Mouse (Mus musculus) hindbrain, embryonic 14.5 days (tissue): ENCODE results near the gene Izumo4. TPM values are rescaled to one million over a fixed set of nuclear protein-coding genes. Genes with fewer than 3 reads are reported as not detected.

Source experiments
- ATAC-seq: fragments of 200-750 bp; cut with Nextera tagmentation; 2 replicates; pipeline ENCODE4 v1.8.0; 2017; ENCODE audit warnings: moderate number of reproducible peaks, mild to moderate bottlenecking, moderate TSS enrichment, moderate library complexity; ENCODE audit not compliant: low FRiP score
- DNase-seq: peaks from one replicate; pipeline ENCODE4 v3.0.0-alpha.2; 2015; ENCODE audit warnings: low spot score
- H3K27ac ChIP-seq: fragments of 300-500 bp; sonication (generic); 2 replicates; pipeline ENCODE4 v1.5.1; 2014; ENCODE audit warnings: mild to moderate bottlenecking, moderate library complexity
- H3K27me3 ChIP-seq: fragments of 300-500 bp; sonication (generic); 2 replicates; pipeline ENCODE4 v1.6.1; 2014; ENCODE audit warnings: mild to moderate bottlenecking, low read length, mixed read lengths; ENCODE audit not compliant: control insufficient read depth, insufficient read depth
- H3K36me3 ChIP-seq: fragments of 300-500 bp; sonication (generic); replicated peaks from 2 replicates; pipeline ENCODE4 v1.6.1; 2014; ENCODE audit not compliant: control insufficient read depth, insufficient read depth
- H3K4me1 ChIP-seq: fragments of 300-500 bp; sonication (generic); replicated peaks from 2 replicates; pipeline ENCODE4 v1.6.1; 2014; ENCODE audit warnings: antibody characterized with exemption, low read length, mixed read lengths; ENCODE audit not compliant: control insufficient read depth, insufficient read depth
- H3K4me2 ChIP-seq: fragments of 300-500 bp; sonication (generic); replicated peaks from 2 replicates; pipeline ENCODE4 v1.6.1; 2014; ENCODE audit warnings: mild to moderate bottlenecking, moderate library complexity
- H3K4me3 ChIP-seq: fragments of 300-500 bp; sonication (generic); replicated peaks from 2 replicates; pipeline ENCODE4 v1.5.1; 2014; ENCODE audit warnings: mild to moderate bottlenecking, low read length
- H3K9ac ChIP-seq: fragments of 300-500 bp; sonication (generic); 2 replicates; pipeline ENCODE4 v1.6.1; 2014
- H3K9me3 ChIP-seq: fragments of 300-500 bp; sonication (generic); 2 replicates; pipeline ENCODE4 v1.6.1; 2016; ENCODE audit warnings: low read length; ENCODE audit not compliant: control insufficient read depth
- WGBS: fragments of 180-500 bp; shearing (Covaris S2); extraction: QIAGEN DNeasy Blood & Tissue Kit; methylation state at CpG from one replicate; pipeline ENCODE4 v1.1.7; 2014; 5-methylcytosine and 5-hydroxymethylcytosine counted together
- polyA plus RNA-seq: library from polyadenylated mRNA; unstranded; fragments of >200 nt; fragmentation: Nextera tagmentation; extraction: Ambion mirVana; gene quantifications from 2 replicates; pipeline ENCODE4 v1.2.1, GENCODE M21; 2014

Gene Izumo4
- polyA plus RNA-seq, 1 experiment from 2014 or later = 20.4 TPM

GRCm38 (mm10) chr10:80695801-80696501 is 6.0 kb upstream of the Izumo4 start:
- no peak overlapping the region for H3K4me2 ChIP-seq
- H3K9ac ChIP-seq = no peak overlapping the region
- WGBS = 76% methylated on average over 10 of the region's 10 CpGs

GRCm38 (mm10) chr10:80696502-80697392 is 5.2 kb upstream of the Izumo4 start:
- no peak overlapping the region for H3K9ac ChIP-seq
- WGBS = 80% methylated on average over 11 of the region's 12 CpGs

More at GRCm38 (mm10) chr10:80695801-80696501, 6.0 kb upstream of the Izumo4 start:
- Histone ChIP-seq H3K27ac (no peak overlapping the region), H3K36me3 (peaks cover 30% of the 10 kb centered on the region), H3K9me3 (no peaks in the 10 kb centered on the region), H3K4me1 (peaks cover 16% of the 10 kb centered on the region), H3K27me3 (no peaks in the 10 kb centered on the region), H3K4me3 (no peak overlapping the region)
- DNase-seq (no peak), ATAC-seq (no peak)

GRCm38 (mm10) chr10:80697393-80697787 is 4.6 kb upstream of the Izumo4 start:
- ATAC-seq (no peak), DNase-seq (no peak)
- no peak overlapping the region for H3K4me2 ChIP-seq
- WGBS = 93% methylated on average over 8 of the region's 8 CpGs
- H3K36me3 ChIP-seq = peaks cover 24% of the 10 kb centered on the region; the same call in 1 of the 2 replicates
- peaks cover 19% of the 10 kb centered on the region for H3K4me1 ChIP-seq
- no peak overlapping the region for H3K9ac ChIP-seq
- H3K9me3 ChIP-seq = no peaks in the 10 kb centered on the region
- H3K4me3 ChIP-seq = no peak overlapping the region
- H3K27ac ChIP-seq = no peak overlapping the region
- H3K27me3 ChIP-seq = no peaks in the 10 kb centered on the region

More at GRCm38 (mm10) chr10:80696502-80697392, 5.2 kb upstream of the Izumo4 start:
- peaks cover 24% of the 10 kb centered on the region; the same call in 1 of the 2 replicates for H3K36me3 ChIP-seq
- H3K9me3 ChIP-seq = no peaks in the 10 kb centered on the region
- ATAC-seq = no peak
- H3K27ac ChIP-seq = no peak overlapping the region
- peaks cover 19% of the 10 kb centered on the region for H3K4me1 ChIP-seq
- no peak for DNase-seq
- H3K4me2 ChIP-seq = no peak overlapping the region
- no peaks in the 10 kb centered on the region for H3K27me3 ChIP-seq
- no peak overlapping the region for H3K4me3 ChIP-seq

DNA sequence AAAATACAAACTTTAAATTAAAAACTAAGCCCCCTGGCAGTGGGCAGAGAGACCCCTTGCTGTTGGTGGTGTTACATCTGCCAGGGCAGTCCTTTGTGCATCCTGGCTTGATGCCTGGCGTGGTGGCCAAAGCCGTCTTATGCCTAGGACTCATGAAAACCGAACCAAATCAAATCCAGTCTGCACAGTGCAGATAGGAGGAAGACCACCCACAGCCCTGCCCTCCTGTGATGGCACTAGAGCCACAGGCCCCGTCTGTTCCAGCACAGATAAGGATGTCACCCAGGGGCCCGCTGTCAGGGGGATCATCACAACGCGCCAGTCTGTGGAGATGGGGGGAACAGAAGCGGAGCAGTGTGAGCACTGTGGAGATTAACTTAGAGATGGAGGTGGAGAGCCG is 4.2 kb upstream of the Izumo4 start:
- Histone ChIP-seq H3K27ac (peak overlapping the region; percentile 5; the same call in 1 of the 2 replicates), H3K4me3 (no peak overlapping the region), H3K4me2 (no peak overlapping the region), H3K9me3 (no peaks in the 10 kb centered on the region), H3K9ac (0 out of 2 replicates have a peak overlapping the region, but pooled peaks have one; percentile 11), H3K27me3 (no peaks in the 10 kb centered on the region), H3K4me1 (peaks cover 20% of the 10 kb centered on the region), H3K36me3 (peaks cover 24% of the 10 kb centered on the region; the same call in 1 of the 2 replicates)
- 80% methylated on average over 9 of the region's 9 CpGs for WGBS
- ATAC-seq (no peak), DNase-seq (no peak)

DNA sequence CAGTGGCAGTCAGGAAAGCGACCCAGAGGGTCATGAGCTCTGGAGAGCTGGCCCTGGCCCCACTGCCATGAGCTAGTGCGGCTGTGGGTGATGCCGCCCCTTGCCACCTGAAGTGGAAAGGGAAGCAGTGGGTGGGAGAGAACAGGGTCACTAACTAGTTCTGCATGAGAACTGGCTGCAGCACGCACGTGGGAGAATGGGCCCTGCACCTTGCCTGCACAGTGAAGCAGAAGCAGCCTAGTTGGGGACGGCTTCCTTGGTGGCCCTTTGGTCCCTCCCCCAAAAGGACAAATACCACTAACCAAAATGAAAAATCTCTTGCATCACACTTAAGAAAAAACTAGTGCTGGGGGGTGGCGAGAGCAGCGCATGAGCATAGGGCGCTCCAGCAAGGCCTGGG is 3.4 kb upstream of the Izumo4 start:
- H3K9me3 ChIP-seq = no peaks in the 10 kb centered on the region
- peaks cover 28% of the 10 kb centered on the region for H3K4me1 ChIP-seq
- H3K27me3 ChIP-seq = no peaks in the 10 kb centered on the region
- no peak overlapping the region for H3K4me3 ChIP-seq
- H3K4me2 ChIP-seq = no peak overlapping the region
- no peak for ATAC-seq
- H3K27ac ChIP-seq = no peak overlapping the region
- no peak for DNase-seq
- 92% methylated on average over 9 of the region's 9 CpGs for WGBS
- peaks cover 24% of the 10 kb centered on the region; the same call in 1 of the 2 replicates for H3K36me3 ChIP-seq
- no peak overlapping the region for H3K9ac ChIP-seq

DNA sequence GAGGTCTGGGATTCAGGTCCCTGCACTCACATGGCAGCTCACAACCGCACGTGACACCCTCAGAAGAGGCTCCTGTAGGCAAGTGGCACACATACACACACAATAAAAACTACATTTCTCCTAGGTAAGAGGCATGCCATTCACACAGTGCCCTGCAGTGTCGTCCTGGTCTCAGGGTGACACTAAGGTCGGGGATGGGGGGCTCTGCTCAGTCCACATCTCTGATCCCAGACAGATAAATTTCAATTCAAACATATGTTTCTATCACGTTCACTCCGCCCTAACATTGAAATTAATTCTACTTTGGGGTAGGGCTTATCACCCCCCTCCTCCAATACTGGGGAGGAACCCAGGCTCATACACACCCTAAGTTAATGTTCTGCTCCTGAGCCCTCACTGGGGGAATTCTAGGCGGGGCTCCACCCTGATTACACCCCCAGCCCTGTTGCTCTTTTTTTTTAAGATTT is 1.9 kb upstream of the Izumo4 start:
- Histone ChIP-seq H3K9ac (peak overlapping the region; percentile 16), H3K4me1 (peaks cover 31% of the 10 kb centered on the region), H3K27me3 (no peaks in the 10 kb centered on the region), H3K36me3 (peaks cover 13% of the 10 kb centered on the region; the same call in 1 of the 2 replicates), H3K4me2 (peak overlapping the region; percentile 60), H3K4me3 (peak overlapping the region; percentile 4; the same call in 1 of the 2 replicates), H3K27ac (no peak overlapping the region), H3K9me3 (no peaks in the 10 kb centered on the region)
- WGBS = 84% methylated on average over 7 of the region's 7 CpGs
- DNase-seq (no peak), ATAC-seq (no peak)

- Histone ChIP-seq H3K9ac (peak overlapping the region; percentile 72), H3K4me2 (peak overlapping the region; percentile 60), H3K4me1 (peaks cover 31% of the 10 kb centered on the region), H3K36me3 (peaks cover 18% of the 10 kb centered on the region), H3K27ac (no peak overlapping the region), H3K27me3 (no peaks in the 10 kb centered on the region), H3K4me3 (peak overlapping the region; percentile 66), H3K9me3 (no peaks in the 10 kb centered on the region)
- whole genome bisulfite sequencing = 50% methylated on average over 4 of the region's 4 CpGs
- DNase-seq (no peak), ATAC-seq (no peak)
Measured at GRCm38 (mm10) chr10:80700732-80701131, 1.3 kb upstream of the Izumo4 start.

- WGBS = 2% methylated on average over 47 of the region's 47 CpGs
- peak; percentile 84 for ATAC-seq
Measured at GRCm38 (mm10) chr10:80702536-80703390, 779 bp downstream of the Izumo4 start.

More at GRCm38 (mm10) chr10:80702536-80703390, 779 bp downstream of the Izumo4 start:
- H3K4me3 ChIP-seq = peak overlapping the region; percentile 66
- H3K4me2 ChIP-seq = peak overlapping the region; percentile 60
- no peaks in the 10 kb centered on the region for H3K27me3 ChIP-seq
- peaks cover 33% of the 10 kb centered on the region for H3K36me3 ChIP-seq
- H3K9ac ChIP-seq = peak overlapping the region; percentile 72
- H3K27ac ChIP-seq = peak overlapping the region; percentile 84
- peak; percentile 85 for DNase-seq
- H3K9me3 ChIP-seq = no peaks in the 10 kb centered on the region
- H3K4me1 ChIP-seq = peaks cover 31% of the 10 kb centered on the region
